Mouse (Mus musculus) forebrain, embryonic 14.5 days (tissue): ENCODE results near the gene Tsc2. TPM values are rescaled to one million over a fixed set of nuclear protein-coding genes. Genes with fewer than 3 reads are reported as not detected.

Source experiments
- ATAC-seq: fragments of 200-750 bp; cut with Nextera tagmentation; 2 replicates; pipeline ENCODE4 v1.8.0; 2017; ENCODE audit warnings: mild to moderate bottlenecking, moderate library complexity
- DNase-seq: peaks from one replicate; pipeline ENCODE4 v3.0.0-alpha.2; 2015; ENCODE audit warnings: low spot score
- H3K27ac ChIP-seq: fragments of 300-500 bp; sonication (generic); 2 replicates; pipeline ENCODE4 v1.5.1; 2014; ENCODE audit warnings: low read depth, mild to moderate bottlenecking, control low read depth, low read length, moderate library complexity
- H3K27me3 ChIP-seq: fragments of 300-500 bp; sonication (generic); replicated peaks from 2 replicates; pipeline ENCODE4 v1.6.1; 2014; ENCODE audit warnings: low read length, control low read depth, mixed read lengths; ENCODE audit not compliant: control insufficient read depth, insufficient read depth
- H3K36me3 ChIP-seq: fragments of 300-500 bp; sonication (generic); 2 replicates; pipeline ENCODE4 v1.6.1; 2014; ENCODE audit warnings: low read length, control low read depth; ENCODE audit not compliant: control insufficient read depth, insufficient read depth
- H3K4me1 ChIP-seq: fragments of 300-500 bp; sonication (generic); 2 replicates; pipeline ENCODE4 v1.6.1; 2014; ENCODE audit warnings: antibody characterized with exemption, low read length, control low read depth; ENCODE audit not compliant: control insufficient read depth, insufficient read depth
- H3K4me2 ChIP-seq: fragments of 300-500 bp; sonication (generic); 2 replicates; pipeline ENCODE4 v1.6.1; 2014; ENCODE audit warnings: mild to moderate bottlenecking, control low read depth, low read length
- H3K4me3 ChIP-seq: fragments of 300-500 bp; sonication (generic); 2 replicates; pipeline ENCODE4 v1.5.1; 2014; ENCODE audit warnings: low read depth, low read length, control low read depth
- H3K9ac ChIP-seq: fragments of 300-500 bp; sonication (generic); 2 replicates; pipeline ENCODE4 v1.6.1; 2014; ENCODE audit warnings: mild to moderate bottlenecking, low read length, control low read depth, moderate library complexity
- H3K9me3 ChIP-seq: fragments of 300-500 bp; sonication (generic); replicated peaks from 2 replicates; pipeline ENCODE4 v1.6.1; 2016; ENCODE audit warnings: low read length, control low read depth, mixed read lengths; ENCODE audit not compliant: control insufficient read depth
- WGBS: fragments of 180-500 bp; shearing (Covaris S2); extraction: QIAGEN DNeasy Blood & Tissue Kit; methylation state at CpG from one replicate; pipeline ENCODE4 v1.1.7; 2014; 5-methylcytosine and 5-hydroxymethylcytosine counted together
- polyA plus RNA-seq: library from polyadenylated mRNA; unstranded; fragments of >200 nt; fragmentation: Nextera tagmentation; extraction: Ambion mirVana; gene quantifications from 2 replicates; pipeline ENCODE4 v1.2.1, GENCODE M21; 2014

The Tsc2 gene
- polyA plus RNA-seq, 1 experiment from 2014 or later = 59.8 TPM

DNA sequence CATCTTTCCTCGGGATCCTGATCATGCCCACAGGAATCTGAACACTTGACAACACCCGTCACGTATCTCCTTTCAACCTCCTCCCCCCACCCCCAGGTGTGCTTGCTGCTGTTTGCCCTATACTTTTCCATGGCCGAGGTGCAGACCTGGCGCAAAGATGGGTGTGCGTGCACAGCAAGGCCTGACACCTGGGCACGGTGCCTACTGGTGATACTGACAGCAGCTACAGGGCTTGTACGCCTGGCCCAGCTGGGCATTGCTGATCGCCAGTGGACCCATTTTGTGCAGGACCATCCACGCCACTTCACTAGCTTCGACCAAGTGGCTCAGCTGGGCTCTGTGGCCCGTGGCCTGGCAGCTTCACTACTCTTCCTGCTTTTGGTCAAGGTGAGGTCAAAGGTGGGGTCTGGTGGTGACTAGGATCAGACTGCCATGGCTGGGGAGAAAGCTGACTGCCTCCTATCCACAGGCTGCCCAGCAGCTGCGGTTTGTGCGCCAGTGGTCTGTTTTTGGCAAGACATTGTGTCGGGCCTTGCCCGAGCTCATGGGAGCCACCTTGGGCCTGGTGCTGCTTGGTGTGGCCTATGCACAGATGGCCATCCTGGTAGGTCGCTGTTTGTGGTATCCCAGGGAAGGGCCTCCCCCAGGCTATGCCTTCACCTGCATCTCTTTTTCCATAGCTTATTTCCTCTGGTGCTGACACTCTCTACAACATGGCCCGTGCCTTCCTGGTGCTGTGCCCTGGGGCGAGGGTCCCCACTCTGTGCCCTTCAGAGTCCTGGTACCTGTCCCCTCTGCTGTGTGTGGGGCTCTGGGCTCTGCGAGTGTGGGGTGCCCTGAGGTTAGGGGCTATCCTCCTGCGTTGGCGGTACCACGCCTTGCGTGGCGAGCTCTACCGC is 38.2 kb downstream of the Tsc2 start:
- peaks cover 97% of the 10 kb centered on the region for H3K36me3 ChIP-seq
- no peaks in the 10 kb centered on the region for H3K4me1 ChIP-seq
- H3K27me3 ChIP-seq = no peaks in the 10 kb centered on the region
- H3K9ac ChIP-seq = no peak overlapping the region
- no peaks in the 10 kb centered on the region for H3K9me3 ChIP-seq
- 94% methylated on average over 26 of the region's 26 CpGs for WGBS
- DNase-seq (no peak), ATAC-seq (no peak)
- H3K4me2 ChIP-seq = no peak overlapping the region
- no peak overlapping the region for H3K27ac ChIP-seq
- no peak overlapping the region for H3K4me3 ChIP-seq

- Histone ChIP-seq H3K27ac (no peak overlapping the region), H3K9me3 (no peaks in the 10 kb centered on the region), H3K4me3 (no peak overlapping the region), H3K36me3 (peaks cover 89% of the 10 kb centered on the region), H3K27me3 (no peaks in the 10 kb centered on the region), H3K4me2 (no peak overlapping the region), H3K4me1 (no peaks in the 10 kb centered on the region), H3K9ac (no peak overlapping the region)
- DNase-seq (no peak), ATAC-seq (no peak)
- 86% methylated on average over 5 of the region's 5 CpGs for WGBS
Measured at GRCm38 (mm10) chr17:24593248-24593647, 39.2 kb downstream of the Tsc2 start.

- Histone ChIP-seq H3K4me1 (no peaks in the 10 kb centered on the region), H3K36me3 (peaks cover 88% of the 10 kb centered on the region), H3K4me2 (no peak overlapping the region), H3K9me3 (no peaks in the 10 kb centered on the region), H3K27ac (no peak overlapping the region), H3K9ac (no peak overlapping the region), H3K4me3 (no peak overlapping the region), H3K27me3 (no peaks in the 10 kb centered on the region)
- no peak for DNase-seq
- 93% methylated on average over 5 of the region's 5 CpGs for WGBS
- no peak for ATAC-seq
Measured at GRCm38 (mm10) chr17:24591695-24592094, 40.7 kb downstream of the Tsc2 start.

GRCm38 (mm10) chr17:24590943-24591342 is 41.5 kb downstream of the Tsc2 start:
- Histone ChIP-seq H3K36me3 (peaks cover 88% of the 10 kb centered on the region), H3K4me2 (no peak overlapping the region), H3K4me1 (no peaks in the 10 kb centered on the region), H3K9me3 (no peaks in the 10 kb centered on the region), H3K27me3 (no peaks in the 10 kb centered on the region), H3K27ac (no peak overlapping the region), H3K4me3 (no peak overlapping the region), H3K9ac (no peak overlapping the region)
- no peak for DNase-seq
- no peak for ATAC-seq
- WGBS = 86% methylated on average over 3 of the region's 3 CpGs

GRCm38 (mm10) chr17:24586532-24586931 is 45.9 kb downstream of the Tsc2 start:
- no peaks in the 10 kb centered on the region for H3K9me3 ChIP-seq
- no peak overlapping the region for H3K9ac ChIP-seq
- H3K36me3 ChIP-seq = peaks cover 79% of the 10 kb centered on the region
- no peaks in the 10 kb centered on the region for H3K4me1 ChIP-seq
- no peak overlapping the region for H3K27ac ChIP-seq
- WGBS = 96% methylated on average over 4 of the region's 4 CpGs
- H3K4me3 ChIP-seq = no peak overlapping the region
- H3K4me2 ChIP-seq = no peak overlapping the region
- ATAC-seq (no peak), DNase-seq (no peak)
- no peaks in the 10 kb centered on the region for H3K27me3 ChIP-seq

GRCm38 (mm10) chr17:24584520-24584919 is 47.9 kb downstream of the Tsc2 start:
- 82% methylated on average over 3 of the region's 3 CpGs for WGBS
- DNase-seq (no peak), ATAC-seq (no peak)
- Histone ChIP-seq H3K4me1 (no peaks in the 10 kb centered on the region), H3K9ac (no peak overlapping the region), H3K27ac (no peak overlapping the region), H3K9me3 (no peaks in the 10 kb centered on the region), H3K4me3 (no peak overlapping the region), H3K36me3 (peaks cover 82% of the 10 kb centered on the region), H3K27me3 (no peaks in the 10 kb centered on the region), H3K4me2 (no peak overlapping the region)

DNA sequence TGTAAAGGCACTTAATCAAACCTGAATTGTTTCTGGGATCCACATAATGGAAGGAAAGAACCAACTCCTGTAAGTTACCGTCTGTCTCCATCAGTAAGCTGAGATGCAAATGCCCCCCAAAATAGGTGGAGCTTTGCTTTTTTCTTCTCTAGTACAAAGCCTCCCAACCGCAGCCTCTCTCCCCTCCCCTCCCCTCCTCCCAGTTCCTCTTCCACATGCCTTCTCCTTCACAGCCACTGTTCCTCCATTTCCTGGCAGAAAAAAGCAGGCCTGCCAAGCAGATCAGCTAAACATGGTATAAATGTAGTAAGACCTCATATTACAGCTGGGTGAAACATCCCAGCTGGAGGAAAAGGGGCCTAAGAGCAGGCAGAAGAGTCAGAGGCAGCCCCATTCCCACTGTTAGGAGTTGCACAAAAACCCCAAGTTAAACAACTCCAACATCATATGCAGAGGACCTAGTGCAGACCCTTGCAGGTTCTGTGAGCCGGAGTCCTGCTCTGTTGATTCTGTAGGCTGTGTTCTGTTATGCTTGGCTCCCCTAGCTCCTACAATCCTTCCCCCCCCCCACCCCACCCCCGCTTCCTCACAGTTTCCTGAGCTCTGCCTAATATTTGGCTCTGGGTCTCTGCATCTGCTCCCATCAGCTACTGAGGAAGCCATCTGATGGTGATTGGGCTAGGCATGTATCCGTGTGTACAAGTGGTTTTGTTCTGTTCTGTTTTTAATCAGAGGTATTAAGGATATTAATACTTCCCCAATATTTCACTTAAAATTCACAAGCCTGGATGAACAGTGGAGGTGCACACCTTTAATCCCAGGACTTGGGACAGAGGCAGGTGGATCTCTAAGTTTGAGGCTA is 48.6 kb downstream of the Tsc2 start:
- no peak for ATAC-seq
- H3K36me3 ChIP-seq = peaks cover 81% of the 10 kb centered on the region
- H3K4me1 ChIP-seq = no peaks in the 10 kb centered on the region
- H3K4me3 ChIP-seq = no peak overlapping the region
- H3K27ac ChIP-seq = no peak overlapping the region
- no peak for DNase-seq
- H3K9ac ChIP-seq = no peak overlapping the region
- WGBS = 71% methylated on average over 5 of the region's 5 CpGs
- no peaks in the 10 kb centered on the region for H3K9me3 ChIP-seq
- H3K27me3 ChIP-seq = no peaks in the 10 kb centered on the region
- H3K4me2 ChIP-seq = no peak overlapping the region

DNA sequence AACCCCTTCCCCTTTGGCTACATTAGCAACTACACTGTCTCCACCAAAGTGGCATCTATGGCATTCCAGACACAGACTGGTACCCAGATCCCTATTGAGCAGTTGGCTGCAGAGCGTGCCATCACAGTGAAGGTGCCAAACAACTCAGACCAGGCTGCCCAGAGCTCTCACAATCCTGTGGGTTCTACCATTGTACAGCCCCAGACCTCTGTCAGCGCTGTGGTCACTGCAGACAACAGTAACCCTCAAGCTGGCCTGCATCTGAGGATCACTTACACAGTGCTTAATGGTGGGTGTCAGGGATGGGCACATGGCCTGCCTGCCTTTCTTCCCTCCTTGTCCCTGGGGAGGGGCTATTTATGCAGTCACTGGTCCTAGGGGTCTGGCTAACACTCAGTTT is 52.1 kb downstream of the Tsc2 start:
- ATAC-seq = no peak
- Histone ChIP-seq H3K27ac (no peak overlapping the region), H3K4me3 (no peak overlapping the region), H3K9me3 (no peaks in the 10 kb centered on the region), H3K4me2 (no peak overlapping the region), H3K36me3 (peaks cover 79% of the 10 kb centered on the region), H3K9ac (no peak overlapping the region), H3K4me1 (no peaks in the 10 kb centered on the region), H3K27me3 (no peaks in the 10 kb centered on the region)
- DNase-seq = no peak
- WGBS = 95% methylated on average over 2 of the region's 2 CpGs

DNA sequence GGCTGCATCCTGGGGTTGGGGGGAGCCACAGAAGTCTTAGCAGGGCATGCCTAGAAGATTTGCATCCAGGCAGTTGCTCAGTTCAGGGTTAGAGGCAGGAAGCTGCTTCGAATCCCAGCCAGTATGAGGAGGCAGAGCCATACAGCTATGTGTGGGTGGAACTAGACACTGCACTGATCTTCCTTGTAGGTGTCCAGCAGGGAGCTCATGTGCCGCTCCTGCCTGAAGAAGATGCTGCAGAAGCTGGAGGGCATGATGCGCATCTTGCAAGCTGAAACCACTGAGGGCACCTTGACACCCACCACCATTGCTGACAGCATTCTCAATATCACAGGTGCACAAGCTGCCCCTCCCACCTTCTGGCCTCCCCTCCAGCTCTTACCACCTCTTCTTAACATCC is 52.9 kb downstream of the Tsc2 start:
- 92% methylated on average over 3 of the region's 3 CpGs for whole genome bisulfite sequencing

More for the DNA sequence above, 52.9 kb downstream of the Tsc2 start:
- Histone ChIP-seq H3K36me3 (peaks cover 78% of the 10 kb centered on the region), H3K4me3 (no peak overlapping the region), H3K27me3 (no peaks in the 10 kb centered on the region), H3K4me1 (no peaks in the 10 kb centered on the region), H3K9me3 (no peaks in the 10 kb centered on the region), H3K27ac (no peak overlapping the region), H3K9ac (no peak overlapping the region), H3K4me2 (no peak overlapping the region)
- ATAC-seq (no peak), DNase-seq (no peak)
